Mouse (Mus musculus): ENCODE data around the gene Itga6. TPM values are rescaled to one million over a fixed set of nuclear protein-coding genes. Genes with fewer than 3 reads are reported as not detected.

Gene Itga6
- polyA plus RNA-seq (2015; fragmentation: Nextera tagmentation; extraction: Ambion mirVana), result 46.2 and 49.6 TPM in 2 replicates

GRCm38 (mm10) chr2:71745610-71746374 is at the start of gene Itga6:
Gene Itga6, plus strand, starts transcription at chr2:71745616.
- no peaks in the 10 kb centered on the region for H3K36me3 ChIP-seq (ENCODE audit: control insufficient read depth, insufficient read depth)
- peak within 1 kb of the TSS; percentile 56 for H3K27ac ChIP-seq (ENCODE audit: low read length)
- no peak for ATAC-seq (replicated peaks; ENCODE audit: extremely low read depth, insufficient read depth, low FRiP score)
- peak within 1 kb of the TSS; percentile 3; the same call in 1 of the 2 replicates for H3K9ac ChIP-seq (ENCODE audit: low read length)
- no peaks in the 10 kb centered on the region for H3K27me3 ChIP-seq (ENCODE audit: control insufficient read depth, insufficient read depth, low read length)
- H3K9me3 ChIP-seq (replicated peaks; ENCODE audit: control insufficient read depth, low read length), result no peaks in the 10 kb centered on the region
- peaks cover 24% of the 10 kb centered on the region for H3K4me1 ChIP-seq (ENCODE audit: control insufficient read depth, insufficient read depth, low read length)
- no peak within 1 kb of the TSS for H3K4me3 ChIP-seq (ENCODE audit: low read length)
- 78% methylated on average over 6 of the region's 6 CpGs for WGBS
- H3K4me2 ChIP-seq (ENCODE audit: low read depth, low read length), result peak within 1 kb of the TSS; percentile 1; the same call in 1 of the 2 replicates

GRCm38 (mm10) chr2:71696776-71697175 is 48.6 kb upstream of the Itga6 start:
- no peak overlapping the region for H3K4me3 ChIP-seq (ENCODE audit: low read length)
- no peak overlapping the region for H3K4me2 ChIP-seq (ENCODE audit: low read depth, low read length)
- H3K27ac ChIP-seq (ENCODE audit: low read length), result no peak overlapping the region
- ATAC-seq (replicated peaks; ENCODE audit: extremely low read depth, insufficient read depth, low FRiP score), result no peak
- no peaks in the 10 kb centered on the region for H3K27me3 ChIP-seq (ENCODE audit: control insufficient read depth, insufficient read depth, low read length)
- no peaks in the 10 kb centered on the region for H3K9me3 ChIP-seq (replicated peaks; ENCODE audit: control insufficient read depth, low read length)
- H3K4me1 ChIP-seq (ENCODE audit: control insufficient read depth, insufficient read depth, low read length), result peaks cover 13% of the 10 kb centered on the region
- H3K36me3 ChIP-seq (ENCODE audit: control insufficient read depth, insufficient read depth), result no peaks in the 10 kb centered on the region
- H3K9ac ChIP-seq (ENCODE audit: low read length), result no peak overlapping the region
- 91% methylated on average over 1 of the region's 1 CpGs for WGBS

- no peak for ATAC-seq (replicated peaks; ENCODE audit: extremely low read depth, insufficient read depth, low FRiP score)
- no peak overlapping the region for H3K27ac ChIP-seq (ENCODE audit: low read length)
- WGBS, result 63% methylated on average over 8 of the region's 8 CpGs
Observed at GRCm38 (mm10) chr2:71697408-71698336, 47.7 kb upstream of the Itga6 start.

GRCm38 (mm10) chr2:71698366-71698765 is 47.0 kb upstream of the Itga6 start:
- no peak for ATAC-seq (replicated peaks; ENCODE audit: extremely low read depth, insufficient read depth, low FRiP score)
- H3K4me1 ChIP-seq (ENCODE audit: control insufficient read depth, insufficient read depth, low read length), result peaks cover 13% of the 10 kb centered on the region
- no peak overlapping the region for H3K4me3 ChIP-seq (ENCODE audit: low read length)
- WGBS, result 65% methylated on average over 6 of the region's 6 CpGs
- no peak overlapping the region for H3K27ac ChIP-seq (ENCODE audit: low read length)
- H3K36me3 ChIP-seq (ENCODE audit: control insufficient read depth, insufficient read depth), result no peaks in the 10 kb centered on the region
- no peaks in the 10 kb centered on the region for H3K27me3 ChIP-seq (ENCODE audit: control insufficient read depth, insufficient read depth, low read length)
- H3K4me2 ChIP-seq (ENCODE audit: low read depth, low read length), result no peak overlapping the region
- no peaks in the 10 kb centered on the region for H3K9me3 ChIP-seq (replicated peaks; ENCODE audit: control insufficient read depth, low read length)
- H3K9ac ChIP-seq (ENCODE audit: low read length), result no peak overlapping the region

More at GRCm38 (mm10) chr2:71697408-71698336, 47.7 kb upstream of the Itga6 start:
- Histone ChIP-seq H3K4me2 (ENCODE audit: low read depth, low read length) (no peak overlapping the region), H3K9me3 (replicated peaks; ENCODE audit: control insufficient read depth, low read length) (no peaks in the 10 kb centered on the region), H3K4me3 (ENCODE audit: low read length) (no peak overlapping the region), H3K36me3 (ENCODE audit: control insufficient read depth, insufficient read depth) (no peaks in the 10 kb centered on the region), H3K4me1 (ENCODE audit: control insufficient read depth, insufficient read depth, low read length) (peaks cover 13% of the 10 kb centered on the region), H3K9ac (ENCODE audit: low read length) (no peak overlapping the region), H3K27me3 (ENCODE audit: control insufficient read depth, insufficient read depth, low read length) (no peaks in the 10 kb centered on the region)

- WGBS, result 52% methylated on average over 7 of the region's 7 CpGs
- H3K4me2 ChIP-seq (ENCODE audit: low read depth, low read length), result no peak overlapping the region
- H3K36me3 ChIP-seq (ENCODE audit: control insufficient read depth, insufficient read depth), result no peaks in the 10 kb centered on the region
- peak overlapping the region; percentile 36; the same call in 1 of the 2 replicates for H3K27ac ChIP-seq (ENCODE audit: low read length)
- H3K9ac ChIP-seq (ENCODE audit: low read length), result no peak overlapping the region
- peaks cover 13% of the 10 kb centered on the region for H3K4me1 ChIP-seq (ENCODE audit: control insufficient read depth, insufficient read depth, low read length)
- no peaks in the 10 kb centered on the region for H3K27me3 ChIP-seq (ENCODE audit: control insufficient read depth, insufficient read depth, low read length)
- H3K4me3 ChIP-seq (ENCODE audit: low read length), result no peak overlapping the region
- peak; percentile 41; the same call in 1 of the 2 replicates for ATAC-seq (replicated peaks; ENCODE audit: extremely low read depth, insufficient read depth, low FRiP score)
- H3K9me3 ChIP-seq (replicated peaks; ENCODE audit: control insufficient read depth, low read length), result no peaks in the 10 kb centered on the region
Observed at GRCm38 (mm10) chr2:71698942-71699341, 46.5 kb upstream of the Itga6 start.

- Histone ChIP-seq H3K4me1 (ENCODE audit: control insufficient read depth, insufficient read depth, low read length) (peaks cover 8% of the 10 kb centered on the region), H3K36me3 (ENCODE audit: control insufficient read depth, insufficient read depth) (no peaks in the 10 kb centered on the region), H3K9me3 (replicated peaks; ENCODE audit: control insufficient read depth, low read length) (no peaks in the 10 kb centered on the region), H3K27me3 (ENCODE audit: control insufficient read depth, insufficient read depth, low read length) (no peaks in the 10 kb centered on the region), H3K4me3 (ENCODE audit: low read length) (no peak overlapping the region), H3K27ac (ENCODE audit: low read length) (no peak overlapping the region), H3K4me2 (ENCODE audit: low read depth, low read length) (no peak overlapping the region), H3K9ac (ENCODE audit: low read length) (no peak overlapping the region)
- no peak for ATAC-seq (replicated peaks; ENCODE audit: extremely low read depth, insufficient read depth, low FRiP score)
- WGBS, result 89% methylated on average over 3 of the region's 3 CpGs
Observed at GRCm38 (mm10) chr2:71701341-71701740, 44.1 kb upstream of the Itga6 start.

GRCm38 (mm10) chr2:71704309-71704708 is 41.1 kb upstream of the Itga6 start:
- ATAC-seq (replicated peaks; ENCODE audit: extremely low read depth, insufficient read depth, low FRiP score), result no peak
- no peaks in the 10 kb centered on the region for H3K27me3 ChIP-seq (ENCODE audit: control insufficient read depth, insufficient read depth, low read length)

GRCm38 (mm10) chr2:71708886-71709285 is 36.5 kb upstream of the Itga6 start:
- no peaks in the 10 kb centered on the region for H3K9me3 ChIP-seq (replicated peaks; ENCODE audit: control insufficient read depth, low read length)
- H3K4me2 ChIP-seq (ENCODE audit: low read depth, low read length), result no peak overlapping the region
- WGBS, result 62% methylated on average over 5 of the region's 5 CpGs
- H3K27me3 ChIP-seq (ENCODE audit: control insufficient read depth, insufficient read depth, low read length), result no peaks in the 10 kb centered on the region
- no peak overlapping the region for H3K9ac ChIP-seq (ENCODE audit: low read length)
- H3K27ac ChIP-seq (ENCODE audit: low read length), result no peak overlapping the region
- H3K4me1 ChIP-seq (ENCODE audit: control insufficient read depth, insufficient read depth, low read length), result peaks cover 3% of the 10 kb centered on the region; the same call in 1 of the 2 replicates
- no peak overlapping the region for H3K4me3 ChIP-seq (ENCODE audit: low read length)
- no peak for ATAC-seq (replicated peaks; ENCODE audit: extremely low read depth, insufficient read depth, low FRiP score)
- H3K36me3 ChIP-seq (ENCODE audit: control insufficient read depth, insufficient read depth), result no peaks in the 10 kb centered on the region

More at GRCm38 (mm10) chr2:71704309-71704708, 41.1 kb upstream of the Itga6 start:
- H3K36me3 ChIP-seq (ENCODE audit: control insufficient read depth, insufficient read depth), result no peaks in the 10 kb centered on the region
- WGBS, result 72% methylated on average over 5 of the region's 5 CpGs
- H3K27ac ChIP-seq (ENCODE audit: low read length), result no peak overlapping the region
- H3K4me2 ChIP-seq (ENCODE audit: low read depth, low read length), result no peak overlapping the region
- H3K4me1 ChIP-seq (ENCODE audit: control insufficient read depth, insufficient read depth, low read length), result no peaks in the 10 kb centered on the region
- no peaks in the 10 kb centered on the region for H3K9me3 ChIP-seq (replicated peaks; ENCODE audit: control insufficient read depth, low read length)
- H3K9ac ChIP-seq (ENCODE audit: low read length), result no peak overlapping the region
- H3K4me3 ChIP-seq (ENCODE audit: low read length), result no peak overlapping the region
